Mouse (Mus musculus) kidney, adult 10 weeks (tissue): Measurements from ENCODE around the gene Abcc12. TPM values are rescaled to one million over a fixed set of nuclear protein-coding genes. Genes with fewer than 3 reads are reported as not detected.

Experiments used
- polyA plus RNA-seq: library from polyadenylated mRNA; stranded (reverse); fragments of 350-450 nt; fragmentation: Illumina TruSeq; extraction: RNeasy Lipid Tissue Mini Kit (QIAGEN cat#74804); gene quantifications from one replicate; pipeline ENCODE4 v1.2.3, GENCODE M21; 2014; ENCODE audit warnings: low read depth, low replicate concordance

Gene Abcc12
- polyA plus RNA-seq = not detected

DNA sequence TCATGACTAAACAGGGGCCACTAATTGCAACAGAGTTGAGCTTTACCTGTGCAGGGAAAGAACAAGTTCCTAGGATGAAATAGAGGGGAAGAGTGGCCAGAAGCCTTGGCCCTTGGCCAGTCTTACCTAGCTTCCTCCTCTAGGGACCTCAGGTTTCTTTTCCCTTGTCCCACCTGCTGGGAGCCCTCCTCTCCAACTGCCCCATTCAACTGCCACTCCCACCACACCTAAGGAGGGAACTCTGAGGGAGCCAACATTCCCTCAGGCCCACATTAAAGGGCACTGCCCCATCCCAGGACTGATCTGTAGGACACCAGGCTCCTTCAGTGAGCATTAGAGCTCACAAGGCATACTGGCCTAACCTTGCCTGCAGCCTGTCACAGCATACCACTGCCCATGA is at the start of gene Abcc12:
Gene Abcc12, minus strand, starts transcription at position 229 of the 400 bp plus-strand sequence.

DNA sequence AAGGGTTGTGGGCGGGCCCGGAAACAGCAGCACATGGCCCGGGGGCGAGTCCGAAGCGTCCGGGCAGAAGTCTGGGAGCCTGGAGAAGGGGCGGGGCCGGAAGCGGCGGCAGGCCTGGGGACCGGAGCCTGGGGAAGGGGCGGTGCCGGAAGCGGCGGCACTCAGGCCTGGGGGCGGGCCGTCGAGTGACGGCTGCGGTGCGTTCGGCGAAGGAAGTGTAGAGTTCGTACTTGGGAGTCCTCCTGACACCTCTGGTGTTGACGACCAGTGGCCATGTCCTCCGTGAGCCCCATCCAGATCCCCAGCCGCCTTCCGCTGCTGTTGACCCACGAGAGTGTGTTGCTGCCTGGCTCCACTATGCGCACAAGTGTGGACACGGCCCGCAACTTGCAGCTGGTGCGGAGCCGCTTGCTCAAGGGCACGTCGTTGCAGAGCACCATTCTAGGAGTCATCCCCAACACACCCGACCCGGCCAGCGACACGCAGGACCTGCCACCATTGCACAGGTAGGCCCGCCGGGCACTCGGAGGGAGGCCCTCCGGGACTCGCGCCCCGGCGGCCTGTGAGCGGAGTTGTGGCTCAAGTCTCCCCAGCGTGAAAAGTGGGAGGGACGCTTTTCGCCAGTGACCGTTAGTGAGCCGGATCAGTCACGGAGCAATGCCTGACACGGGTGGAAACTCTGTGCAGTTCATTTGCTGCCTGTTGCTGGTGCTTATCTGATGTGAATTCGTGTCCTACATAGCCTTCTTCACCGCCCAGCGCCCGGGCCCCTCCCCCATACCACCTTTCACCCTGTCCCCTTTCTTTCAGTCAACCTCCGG is 43.6 kb upstream of the Abcc12 start, which contains the start of gene Lonp2:
Gene Lonp2, plus strand, starts transcription at position 133 of the 821 bp plus-strand sequence.

Other genes starting within 250 kb of the Abcc12 start
- gene Lonp2, start 43.4 kb upstream of the Abcc12 start, polyA plus RNA-seq = 105 TPM
- gene Gm10638, start 165.0 kb upstream of the Abcc12 start, polyA plus RNA-seq = not detected
- gene Siah1a, start 165.2 kb upstream of the Abcc12 start, polyA plus RNA-seq = 34.2 TPM